Mouse (Mus musculus) sigmoid colon, adult 10 weeks (tissue): ENCODE results near the gene Padi3. TPM values are rescaled to one million over a fixed set of nuclear protein-coding genes. Genes with fewer than 3 reads are reported as not detected.

Experiments used
- polyA plus RNA-seq: library from polyadenylated mRNA; stranded (reverse); fragments of 350-450 nt; fragmentation: Illumina TruSeq; extraction: RNeasy Lipid Tissue Mini Kit (QIAGEN cat#74804); gene quantifications from one replicate; pipeline ENCODE4 v1.2.3, GENCODE M21; 2014; ENCODE audit warnings: low read depth, low replicate concordance

Padi3 gene
- polyA plus RNA-seq: not detected

DNA sequence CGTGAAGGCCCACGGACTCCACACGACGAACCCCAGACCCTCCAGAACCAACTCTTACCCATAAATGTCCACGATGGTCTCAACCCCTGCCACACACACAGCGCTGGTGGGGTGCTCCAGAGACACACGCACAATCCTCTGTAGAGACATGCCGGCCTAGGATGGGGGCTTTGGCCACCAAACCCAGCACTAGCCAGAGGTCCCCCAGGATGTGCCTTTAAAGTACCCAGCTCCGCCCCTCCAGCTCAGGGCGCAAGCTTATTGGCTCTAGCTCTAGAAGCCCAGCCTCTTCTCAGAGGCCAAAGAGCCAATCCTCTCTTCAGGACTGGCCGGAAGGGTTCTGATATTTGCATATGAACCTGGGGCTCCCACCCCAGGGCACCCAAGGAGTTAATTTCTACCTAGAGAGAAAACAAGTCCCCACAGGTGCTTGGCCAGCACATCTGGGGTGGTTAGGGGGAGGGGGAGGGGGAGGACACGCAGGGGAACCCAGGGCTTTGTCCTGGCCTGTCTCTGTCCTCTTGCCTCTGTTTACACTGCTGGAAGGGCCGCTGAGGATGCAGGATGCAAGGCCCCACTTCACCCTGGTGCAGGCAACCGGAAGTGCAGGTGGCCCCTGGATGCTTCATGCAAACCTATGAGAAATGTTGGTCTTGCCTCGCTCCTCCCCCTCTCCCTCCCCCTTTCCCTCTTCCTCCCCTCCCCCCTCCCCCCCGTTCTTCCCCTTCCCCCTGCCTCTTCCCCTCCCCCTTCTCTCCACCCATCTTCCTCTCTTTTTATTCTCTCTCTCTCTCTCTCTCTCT is at the start of gene Padi3:
Gene Padi3, minus strand, starts transcription at position 191 of the 803 bp plus-strand sequence.

DNA sequence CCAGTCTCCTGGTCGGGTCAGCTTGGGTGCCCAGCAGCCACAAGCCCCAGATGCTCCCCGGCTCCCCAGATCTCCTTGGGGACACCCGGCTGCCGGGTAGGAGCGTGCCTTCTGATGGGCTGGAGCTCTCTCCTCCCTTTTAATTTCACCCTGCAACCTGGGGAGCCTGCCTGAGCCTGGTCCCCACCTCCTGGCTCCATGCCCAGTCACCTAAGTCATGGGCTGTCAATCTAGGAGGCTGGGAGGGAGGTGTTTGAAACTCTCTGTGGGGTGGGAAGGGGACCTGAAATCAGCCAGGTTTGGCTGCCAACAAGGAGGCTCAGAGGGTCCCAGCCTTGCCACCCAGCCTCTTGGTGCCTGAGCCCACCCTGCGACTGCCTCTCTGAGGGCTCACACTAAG is 35.2 kb upstream of the Padi3 start, which contains the start of gene Padi1:
Gene Padi1, minus strand, starts transcription at position 113 of the 400 bp plus-strand sequence.

GRCm38 (mm10) chr4:140774025-140774800 is 36.2 kb downstream of the Padi3 start, which contains the start of gene Padi4:
TSS of gene Padi4 (minus strand) at chr4:140774236.

GRCm38 (mm10) chr4:140742543-140742942 is 67.9 kb downstream of the Padi3 start, which contains the start of gene Padi6:
TSS of gene Padi6 (minus strand) at chr4:140742643.

Other genes with a start within 250 kb of the Padi3 start
- 3.2 TPM for gene Arhgef10l, start 144.6 kb downstream of the Padi3 start, polyA plus RNA-seq
- 5.9 TPM for gene Rcc2, start 110.1 kb downstream of the Padi3 start, polyA plus RNA-seq
- gene Padi6, start 68.0 kb downstream of the Padi3 start, polyA plus RNA-seq: not detected
- gene Padi4, start 36.4 kb downstream of the Padi3 start, polyA plus RNA-seq: 0.44 TPM
- not detected for gene Padi1, start 35.1 kb upstream of the Padi3 start, polyA plus RNA-seq
- gene Padi2, start 95.7 kb upstream of the Padi3 start, polyA plus RNA-seq: 0.91 TPM
- gene Sdhb, start 150.6 kb upstream of the Padi3 start, polyA plus RNA-seq: 74.4 TPM
- 1.1 TPM for gene Atp13a2, start 176.2 kb upstream of the Padi3 start, polyA plus RNA-seq
- gene Mfap2, start 199.8 kb upstream of the Padi3 start, polyA plus RNA-seq: not detected
- 0.85 TPM for gene Crocc, start 249.9 kb upstream of the Padi3 start, polyA plus RNA-seq